Mouse (Mus musculus) heart, postnatal 0 days (tissue): ENCODE measurements at regions not wholly inside any gene's neighbourhood (a gene's known extent, or its start where the extent isn't known, plus 50 kb on each side); places are given as distances from the start of the nearest gene placed in this dataset.
"Not testable (repeated sequence)": the region's sequence is repeated elsewhere in the genome, so short reads cannot be mapped to it uniquely, and the experiment has no call there.

ENCODE experiments used
- ATAC-seq: fragments of 200-750 bp; cut with Nextera tagmentation; 2 replicates; pipeline ENCODE4 v1.8.0; 2017; ENCODE audit warnings: low read depth, moderate number of reproducible peaks, moderate library complexity; ENCODE audit not compliant: insufficient read depth
- DNase-seq: peaks from one replicate; pipeline ENCODE4 v3.0.0-alpha.2; 2016; ENCODE audit warnings: low spot score
- H3K27ac ChIP-seq: fragments of 300-500 bp; sonication (generic); 2 replicates; pipeline ENCODE4 v1.5.1; 2014; ENCODE audit warnings: low read depth, mild to moderate bottlenecking
- H3K27me3 ChIP-seq: fragments of 300-500 bp; sonication (generic); 2 replicates; pipeline ENCODE4 v1.6.1; 2014; ENCODE audit warnings: low read length, mixed read lengths; ENCODE audit not compliant: control insufficient read depth, insufficient read depth
- H3K36me3 ChIP-seq: fragments of 300-500 bp; sonication (generic); replicated peaks from 2 replicates; pipeline ENCODE4 v1.6.1; 2014; ENCODE audit warnings: low read length, mixed read lengths; ENCODE audit not compliant: control insufficient read depth, insufficient read depth
- H3K4me1 ChIP-seq: fragments of 300-500 bp; sonication (generic); 2 replicates; pipeline ENCODE4 v1.6.1; 2014; ENCODE audit warnings: antibody characterized with exemption; ENCODE audit not compliant: control insufficient read depth, insufficient read depth
- H3K4me2 ChIP-seq: fragments of 300-500 bp; sonication (generic); 2 replicates; pipeline ENCODE4 v1.6.1; 2014; ENCODE audit warnings: low read depth, mild to moderate bottlenecking, low read length, moderate library complexity
- H3K4me3 ChIP-seq: fragments of 300-500 bp; sonication (generic); 2 replicates; pipeline ENCODE4 v1.5.1; 2014; ENCODE audit warnings: low read depth, low read length
- H3K9ac ChIP-seq: fragments of 300-500 bp; sonication (generic); replicated peaks from 2 replicates; pipeline ENCODE4 v1.6.1; 2014; ENCODE audit warnings: low read depth, low read length, mixed read lengths
- H3K9me3 ChIP-seq: fragments of 300-500 bp; sonication (generic); replicated peaks from 2 replicates; pipeline ENCODE4 v1.6.1; 2016; ENCODE audit warnings: low read length; ENCODE audit not compliant: control insufficient read depth
- CTCF ChIP-seq: IDR thresholded peaks from 2 replicates; pipeline ENCODE4 v1.5.1; 2016; ENCODE audit warnings: antibody characterized with exemption, control low read depth, low read depth
- EP300 ChIP-seq: IDR thresholded peaks from 2 replicates; pipeline ENCODE4 v1.6.1; 2016; ENCODE audit warnings: antibody characterized with exemption, low read depth
- WGBS: fragments of 180-500 bp; shearing (Covaris S2); extraction: QIAGEN DNeasy Blood & Tissue Kit; methylation state at CpG from one replicate; pipeline ENCODE4 v1.1.7; 2014; 5-methylcytosine and 5-hydroxymethylcytosine counted together

- WGBS = 67% methylated on average over 4 of the region's 4 CpGs
- not testable (repeated sequence) for H3K4me3 ChIP-seq, H3K9me3 ChIP-seq, H3K36me3 ChIP-seq, H3K4me1 ChIP-seq, ATAC-seq, H3K27me3 ChIP-seq, H3K4me2 ChIP-seq, H3K9ac ChIP-seq, H3K27ac ChIP-seq, DNase-seq
Measured at GRCm38 (mm10) chr6:48341367-48341766, 54.0 kb upstream of the Krba1 start.

GRCm38 (mm10) chr6:48336964-48337363 lies 58.4 kb upstream of the Krba1 start:
- not testable (repeated sequence) for DNase-seq
- 71% methylated on average over 3 of the region's 3 CpGs for WGBS

GRCm38 (mm10) chr6:48288011-48288410 lies 107.4 kb upstream of the Krba1 start:
- no peaks in the 10 kb centered on the region for H3K36me3 ChIP-seq
- ATAC-seq = no peak
- H3K4me1 ChIP-seq = no peaks in the 10 kb centered on the region
- DNase-seq = peak; percentile 11
- no peaks in the 10 kb centered on the region for H3K27me3 ChIP-seq
- no peak overlapping the region for H3K4me3 ChIP-seq
- TF ChIP-seq EP300 (no peak), CTCF (no peak)
- WGBS = 69% methylated on average over 1 of the region's 1 CpGs
- H3K27ac ChIP-seq = no peak overlapping the region
- H3K9me3 ChIP-seq = no peaks in the 10 kb centered on the region
- H3K9ac ChIP-seq = no peak overlapping the region
- no peak overlapping the region for H3K4me2 ChIP-seq

More at GRCm38 (mm10) chr6:48336964-48337363, 58.4 kb upstream of the Krba1 start:
- H3K4me2 ChIP-seq, H3K9me3 ChIP-seq, H3K4me1 ChIP-seq, ATAC-seq, H3K27ac ChIP-seq, H3K27me3 ChIP-seq, H3K4me3 ChIP-seq, H3K9ac ChIP-seq, H3K36me3 ChIP-seq: not testable (repeated sequence)

- 26% methylated on average over 1 of the region's 1 CpGs for WGBS
- DNase-seq, H3K9me3 ChIP-seq, H3K4me2 ChIP-seq, H3K4me3 ChIP-seq, H3K27me3 ChIP-seq, H3K9ac ChIP-seq, ATAC-seq, H3K4me1 ChIP-seq, H3K27ac ChIP-seq, H3K36me3 ChIP-seq: not testable (repeated sequence)
Measured at GRCm38 (mm10) chr6:48279646-48280045, 115.7 kb upstream of the Krba1 start.

GRCm38 (mm10) chr6:48261563-48261962 lies 133.8 kb upstream of the Krba1 start:
- H3K27me3 ChIP-seq, H3K9me3 ChIP-seq, ATAC-seq, DNase-seq, H3K4me1 ChIP-seq, H3K27ac ChIP-seq, H3K4me3 ChIP-seq, H3K4me2 ChIP-seq, H3K36me3 ChIP-seq, H3K9ac ChIP-seq: not testable (repeated sequence)

GRCm38 (mm10) chr6:48252989-48253388 lies 142.4 kb upstream of the Krba1 start:
- H3K4me1 ChIP-seq, H3K4me2 ChIP-seq, H3K9ac ChIP-seq, H3K27me3 ChIP-seq, H3K36me3 ChIP-seq, H3K4me3 ChIP-seq, H3K27ac ChIP-seq, H3K9me3 ChIP-seq, ATAC-seq, DNase-seq: not testable (repeated sequence)
